Mouse (Mus musculus) ZHBTc4 (cell line): ENCODE data around the gene Ttpal.

Experiments used
- DNase-seq: peaks from one replicate; pipeline ENCODE4 v3.0.0-alpha.2; 2011; ENCODE audit warnings: low read depth, low spot score

The Ttpal gene

GRCm38 (mm10) chr2:163592084-163592483, 10.0 kb upstream of the Ttpal start:
- peak; percentile 48 for DNase-seq

- DNase-seq: no peak
These were observed 8.4 kb upstream of the Ttpal start for GRCm38 (mm10) chr2:163593636-163594282.

- no peak for DNase-seq
These were observed 7.0 kb upstream of the Ttpal start for GRCm38 (mm10) chr2:163595119-163595518.

- DNase-seq: no peak
These were observed 5.8 kb upstream of the Ttpal start for GRCm38 (mm10) chr2:163596057-163596872.

GRCm38 (mm10) chr2:163596873-163597155, 5.3 kb upstream of the Ttpal start:
- DNase-seq: no peak

GRCm38 (mm10) chr2:163597661-163598060, 4.5 kb upstream of the Ttpal start:
- peak; percentile 39 for DNase-seq

- peak; percentile 83 for DNase-seq
These were observed 2.9 kb upstream of the Ttpal start for GRCm38 (mm10) chr2:163599226-163599625.

- DNase-seq: no peak
These were observed 1.0 kb upstream of the Ttpal start for GRCm38 (mm10) chr2:163601066-163601465.

GRCm38 (mm10) chr2:163601712-163602100, 408 bp upstream of the Ttpal start:
- DNase-seq: no peak

- no peak for DNase-seq
These were observed 4.0 kb downstream of the Ttpal start for GRCm38 (mm10) chr2:163606161-163606560.

- DNase-seq: peak; percentile 39
These were observed 5.9 kb downstream of the Ttpal start for GRCm38 (mm10) chr2:163608008-163608407.

- DNase-seq: no peak
These were observed 7.3 kb downstream of the Ttpal start for GRCm38 (mm10) chr2:163609281-163609975.

GRCm38 (mm10) chr2:163611176-163611575, 9.1 kb downstream of the Ttpal start:
- DNase-seq: peak; percentile 32

GRCm38 (mm10) chr2:163613206-163613605, 11.1 kb downstream of the Ttpal start:
- no peak for DNase-seq

GRCm38 (mm10) chr2:163613990-163614389, 11.9 kb downstream of the Ttpal start:
- no peak for DNase-seq

- no peak for DNase-seq
These were observed 13.3 kb downstream of the Ttpal start for GRCm38 (mm10) chr2:163615401-163615800.

GRCm38 (mm10) chr2:163615906-163616651, 14.0 kb downstream of the Ttpal start:
- DNase-seq: no peak

GRCm38 (mm10) chr2:163616652-163617227, 14.6 kb downstream of the Ttpal start:
- DNase-seq: no peak

- no peak for DNase-seq
These were observed 15.2 kb downstream of the Ttpal start for GRCm38 (mm10) chr2:163617232-163617863.

- DNase-seq: no peak
These were observed 15.8 kb downstream of the Ttpal start for GRCm38 (mm10) chr2:163617874-163618273.

- DNase-seq: no peak
These were observed 18.3 kb downstream of the Ttpal start for GRCm38 (mm10) chr2:163620451-163620850.
